Mouse (Mus musculus) neural tube, embryonic 15.5 days (tissue): Measurements from ENCODE around the gene Senp6. TPM values are rescaled to one million over a fixed set of nuclear protein-coding genes. Genes with fewer than 3 reads are reported as not detected.

Source experiments
- ATAC-seq: fragments of 200-750 bp; cut with Nextera tagmentation; 2 replicates; pipeline ENCODE4 v1.8.0; 2017; ENCODE audit warnings: mild to moderate bottlenecking, moderate TSS enrichment, moderate library complexity; ENCODE audit not compliant: low FRiP score
- H3K27ac ChIP-seq: fragments of 300-500 bp; sonication (generic); replicated peaks from 2 replicates; pipeline ENCODE4 v1.5.1; 2015; ENCODE audit warnings: mild to moderate bottlenecking, inconsistent platforms
- H3K27me3 ChIP-seq: fragments of 300-500 bp; sonication (generic); replicated peaks from 2 replicates; pipeline ENCODE4 v1.6.1; 2015; ENCODE audit warnings: inconsistent platforms
- H3K36me3 ChIP-seq: fragments of 300-500 bp; sonication (generic); 2 replicates; pipeline ENCODE4 v1.6.1; 2015; ENCODE audit warnings: inconsistent platforms
- H3K4me1 ChIP-seq: fragments of 300-500 bp; sonication (generic); 2 replicates; pipeline ENCODE4 v1.6.1; 2015; ENCODE audit warnings: inconsistent platforms
- H3K4me2 ChIP-seq: fragments of 300-500 bp; sonication (generic); 2 replicates; pipeline ENCODE4 v1.6.1; 2015; ENCODE audit warnings: inconsistent platforms, mild to moderate bottlenecking, moderate library complexity
- H3K4me3 ChIP-seq: fragments of 300-500 bp; sonication (generic); replicated peaks from 2 replicates; pipeline ENCODE4 v1.5.1; 2015; ENCODE audit warnings: mild to moderate bottlenecking, inconsistent platforms
- H3K9ac ChIP-seq: fragments of 300-500 bp; sonication (generic); replicated peaks from 2 replicates; pipeline ENCODE4 v1.6.1; 2015; ENCODE audit warnings: mild to moderate bottlenecking, inconsistent platforms
- H3K9me3 ChIP-seq: fragments of 300-500 bp; sonication (generic); replicated peaks from 2 replicates; pipeline ENCODE4 v1.6.1; 2016; ENCODE audit warnings: inconsistent platforms
- WGBS: fragments of 180-500 bp; shearing (Covaris S2); methylation state at CpG from one replicate; pipeline ENCODE4 v1.1.7; 2015; ENCODE audit warnings: mixed read lengths; 5-methylcytosine and 5-hydroxymethylcytosine counted together
- polyA plus RNA-seq: library from polyadenylated mRNA; unstranded; fragments of >200 nt; fragmentation: Nextera tagmentation; extraction: Ambion mirVana; gene quantifications from 2 replicates; pipeline ENCODE4 v1.2.1, GENCODE M21; 2015

Gene Senp6
- polyA plus RNA-seq, 1 experiment from 2014 or later = 46.6 TPM

DNA sequence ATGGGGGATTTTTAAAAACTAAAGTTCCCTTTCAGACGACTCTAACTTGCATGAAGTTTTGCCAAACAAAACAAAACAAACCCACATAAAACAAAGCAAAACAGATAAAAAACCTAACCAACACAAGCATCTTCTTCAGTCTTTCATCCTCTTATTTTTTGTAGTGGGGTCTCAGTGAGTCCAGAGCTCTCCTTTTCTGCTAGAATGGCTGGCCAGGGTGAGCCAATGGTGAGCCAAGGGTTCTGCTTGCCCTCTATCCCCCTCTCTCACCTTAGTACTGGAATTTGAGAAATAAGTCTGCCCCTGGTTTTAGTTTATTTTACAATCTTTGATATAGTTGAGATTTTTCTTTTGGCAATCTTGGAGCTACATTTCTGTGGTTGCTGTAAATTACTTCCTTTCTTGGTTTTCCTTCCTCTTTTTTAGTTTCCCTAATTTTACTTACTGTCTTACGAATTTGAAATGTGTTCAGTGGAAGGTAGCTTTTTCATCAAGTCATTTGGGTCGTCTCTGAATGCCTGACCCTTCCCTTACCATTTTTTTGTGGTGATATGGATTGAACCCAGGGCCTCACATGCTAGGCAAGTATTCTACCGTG lies 96.5 kb downstream of the Senp6 start:
- 87% methylated on average over 4 of the region's 4 CpGs for WGBS
- Histone ChIP-seq H3K4me1 (peaks cover 5% of the 10 kb centered on the region), H3K27me3 (no peaks in the 10 kb centered on the region), H3K9me3 (no peaks in the 10 kb centered on the region), H3K36me3 (no peaks in the 10 kb centered on the region), H3K27ac (no peak overlapping the region), H3K4me2 (no peak overlapping the region), H3K9ac (no peak overlapping the region), H3K4me3 (no peak overlapping the region)
- no peak for ATAC-seq

- H3K27ac ChIP-seq = peak overlapping the region; percentile 75; the same call in 1 of the 2 replicates
- peaks cover 5% of the 10 kb centered on the region for H3K4me1 ChIP-seq
- no peaks in the 10 kb centered on the region for H3K36me3 ChIP-seq
- H3K9ac ChIP-seq = peak overlapping the region; percentile 72
- 3% methylated on average over 13 of the region's 13 CpGs for WGBS
- ATAC-seq = peak; percentile 1; the same call in 1 of the 2 replicates
- H3K4me2 ChIP-seq = peak overlapping the region; percentile 90
- H3K9me3 ChIP-seq = no peaks in the 10 kb centered on the region
- H3K27me3 ChIP-seq = no peaks in the 10 kb centered on the region
- H3K4me3 ChIP-seq = peak overlapping the region; percentile 88
Observed at GRCm38 (mm10) chr9:80164191-80164590, 97.5 kb downstream of the Senp6 start.

DNA sequence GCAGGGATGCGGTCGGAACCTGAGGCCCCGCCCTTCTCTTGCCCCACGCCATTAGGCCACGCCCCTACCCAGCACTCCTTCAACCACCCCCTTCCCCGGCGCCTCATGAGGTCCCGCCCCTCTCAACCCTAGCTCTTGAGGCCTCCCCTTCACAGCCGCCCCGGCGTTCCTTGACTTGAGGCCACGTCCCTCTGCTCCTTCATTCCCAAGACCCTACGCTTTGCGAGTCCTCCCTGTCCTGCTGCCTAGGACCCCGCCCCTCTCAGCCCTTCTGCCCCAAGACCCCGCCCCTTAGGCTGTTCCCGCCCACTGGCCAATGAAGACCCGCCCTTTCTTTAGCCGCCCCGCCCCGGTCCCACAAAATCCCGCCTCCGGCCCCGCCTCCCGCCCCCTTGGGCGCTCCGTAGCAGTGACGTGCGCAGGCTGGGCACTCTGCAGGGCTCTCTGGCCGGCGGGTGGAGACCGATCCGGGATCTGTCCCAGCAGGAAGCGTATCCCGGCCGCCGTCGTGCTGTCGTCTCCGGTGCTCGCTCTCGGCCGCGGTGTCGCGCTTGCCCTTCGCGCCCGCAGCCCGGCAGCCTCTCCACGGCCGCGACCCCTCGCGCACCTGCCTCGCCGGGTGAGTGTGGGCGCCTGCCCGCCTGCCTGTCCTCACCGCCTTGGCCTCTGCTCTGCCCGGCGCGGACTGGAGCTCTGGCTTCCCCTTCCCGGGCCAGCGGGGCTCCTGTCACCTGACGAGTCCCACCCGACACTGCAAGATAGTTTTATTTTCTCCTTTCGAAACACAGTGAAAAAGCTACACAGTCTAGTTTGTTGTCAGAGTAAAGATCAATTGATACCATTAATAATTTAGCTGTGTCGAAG lies 98.1 kb downstream of the Senp6 start, which contains the start of gene Myo6:
TSS of gene Myo6 (plus strand) at position 421 of the 864 bp plus-strand sequence.
- peak within 1 kb of the TSS; percentile 88 for H3K4me3 ChIP-seq
- under 1% methylated on average over 64 of the region's 69 CpGs for WGBS
- no peaks in the 10 kb centered on the region for H3K27me3 ChIP-seq
- ATAC-seq = peak; percentile 97
- peak within 1 kb of the TSS; percentile 87 for H3K27ac ChIP-seq
- peaks cover 5% of the 10 kb centered on the region for H3K4me1 ChIP-seq
- H3K36me3 ChIP-seq = no peaks in the 10 kb centered on the region
- no peaks in the 10 kb centered on the region for H3K9me3 ChIP-seq
- peak within 1 kb of the TSS; percentile 90 for H3K4me2 ChIP-seq
- H3K9ac ChIP-seq = peak within 1 kb of the TSS; percentile 72

GRCm38 (mm10) chr9:80165690-80166089 lies 99.0 kb downstream of the Senp6 start:
- H3K27ac ChIP-seq = no peak overlapping the region; the same call in 1 of the 2 replicates
- WGBS = 35% methylated on average over 9 of the region's 9 CpGs
- H3K4me3 ChIP-seq = peak overlapping the region; percentile 88
- no peaks in the 10 kb centered on the region for H3K27me3 ChIP-seq
- H3K4me2 ChIP-seq = peak overlapping the region; percentile 90
- no peaks in the 10 kb centered on the region for H3K9me3 ChIP-seq
- no peaks in the 10 kb centered on the region for H3K36me3 ChIP-seq
- peaks cover 5% of the 10 kb centered on the region for H3K4me1 ChIP-seq
- ATAC-seq = no peak
- no peak overlapping the region for H3K9ac ChIP-seq

DNA sequence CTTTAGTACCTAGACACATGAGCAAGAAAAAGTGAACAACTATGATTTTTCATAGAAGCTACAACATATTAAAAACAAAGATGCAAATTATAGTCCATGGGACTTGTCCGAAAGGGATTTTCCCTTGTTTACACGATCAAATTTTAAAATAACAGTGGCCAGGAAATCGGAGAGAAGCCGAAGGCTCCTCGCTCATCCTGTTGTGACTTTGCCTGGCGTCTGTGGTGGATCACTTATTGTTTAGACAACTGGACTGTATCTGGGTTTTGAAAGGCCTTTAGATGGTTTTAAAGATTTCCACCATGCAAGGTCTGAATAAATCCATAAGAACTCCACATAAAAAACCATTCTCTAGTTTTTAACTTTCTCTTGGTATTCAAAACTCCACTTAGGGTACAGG lies 99.7 kb downstream of the Senp6 start:
- no peak for ATAC-seq
- Histone ChIP-seq H3K4me1 (peaks cover 5% of the 10 kb centered on the region), H3K4me2 (peak overlapping the region; percentile 90)

GRCm38 (mm10) chr9:80167089-80167488 lies 100.4 kb downstream of the Senp6 start:
- Histone ChIP-seq H3K36me3 (no peaks in the 10 kb centered on the region), H3K4me1 (peaks cover 5% of the 10 kb centered on the region), H3K27me3 (no peaks in the 10 kb centered on the region), H3K4me3 (no peak overlapping the region), H3K4me2 (peak overlapping the region; percentile 9; the same call in 1 of the 2 replicates), H3K9ac (no peak overlapping the region), H3K27ac (no peak overlapping the region), H3K9me3 (no peaks in the 10 kb centered on the region)
- 80% methylated on average over 4 of the region's 4 CpGs for WGBS
- no peak for ATAC-seq

More for the DNA sequence above, 99.7 kb downstream of the Senp6 start:
- no peaks in the 10 kb centered on the region for H3K9me3 ChIP-seq
- H3K27ac ChIP-seq = no peak overlapping the region
- no peaks in the 10 kb centered on the region for H3K36me3 ChIP-seq
- H3K9ac ChIP-seq = no peak overlapping the region
- 76% methylated on average over 6 of the region's 6 CpGs for WGBS
- peak overlapping the region; percentile 14; the same call in 1 of the 2 replicates for H3K4me3 ChIP-seq
- no peaks in the 10 kb centered on the region for H3K27me3 ChIP-seq

DNA sequence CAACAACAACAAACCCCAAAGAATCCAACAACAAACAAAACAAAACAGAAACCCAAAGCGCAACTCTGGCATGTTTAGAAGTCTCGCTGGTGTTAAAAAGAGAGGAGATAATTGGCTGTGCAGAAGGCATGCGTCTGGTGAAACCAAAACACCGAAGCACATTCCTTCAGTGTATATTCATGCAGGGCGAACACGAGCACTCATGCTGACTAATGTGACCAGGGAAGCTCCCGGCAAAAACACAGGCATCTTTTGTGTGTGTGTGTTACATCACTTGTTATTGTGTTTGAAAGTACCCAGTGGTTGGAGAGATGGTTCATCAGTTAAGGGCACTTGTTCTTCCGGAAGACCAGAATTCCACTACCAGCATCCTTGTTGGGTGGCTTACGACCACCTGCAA lies 102.8 kb downstream of the Senp6 start:
- H3K9me3 ChIP-seq = no peaks in the 10 kb centered on the region
- no peak overlapping the region for H3K9ac ChIP-seq
- 80% methylated on average over 9 of the region's 9 CpGs for WGBS
- no peak overlapping the region for H3K4me3 ChIP-seq
- no peak overlapping the region for H3K27ac ChIP-seq
- peaks cover 7% of the 10 kb centered on the region for H3K4me1 ChIP-seq
- no peaks in the 10 kb centered on the region for H3K27me3 ChIP-seq
- no peak for ATAC-seq
- H3K36me3 ChIP-seq = no peaks in the 10 kb centered on the region
- H3K4me2 ChIP-seq = no peak overlapping the region

DNA sequence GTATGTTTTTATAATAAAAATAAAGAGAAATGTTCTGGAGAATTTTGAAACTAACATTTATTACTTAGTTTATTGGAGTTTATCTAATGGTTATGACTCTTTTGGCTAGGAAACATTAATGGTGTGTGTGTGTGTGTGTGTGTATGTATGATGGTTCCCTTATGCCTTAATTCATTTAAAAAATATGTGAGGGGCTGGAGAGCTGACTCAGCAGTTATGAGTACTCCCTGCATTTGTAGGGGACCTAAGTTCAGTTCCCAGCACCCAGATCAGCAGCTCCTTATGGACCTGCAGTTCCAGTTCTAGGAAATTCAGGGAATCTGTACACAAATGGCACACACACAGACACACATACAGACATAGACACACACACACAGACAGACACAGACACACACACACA lies 104.5 kb downstream of the Senp6 start:
- ATAC-seq = no peak
- no peak overlapping the region for H3K4me3 ChIP-seq
- H3K4me1 ChIP-seq = peaks cover 7% of the 10 kb centered on the region
- no peak overlapping the region for H3K27ac ChIP-seq
- H3K27me3 ChIP-seq = no peaks in the 10 kb centered on the region
- H3K9ac ChIP-seq = no peak overlapping the region
- no peaks in the 10 kb centered on the region for H3K36me3 ChIP-seq
- H3K4me2 ChIP-seq = no peak overlapping the region
- no peaks in the 10 kb centered on the region for H3K9me3 ChIP-seq

GRCm38 (mm10) chr9:80172396-80173222 lies 105.9 kb downstream of the Senp6 start:
- Histone ChIP-seq H3K9me3 (no peaks in the 10 kb centered on the region), H3K27me3 (no peaks in the 10 kb centered on the region), H3K4me3 (no peak overlapping the region), H3K36me3 (no peaks in the 10 kb centered on the region), H3K27ac (no peak overlapping the region), H3K4me1 (peaks cover 7% of the 10 kb centered on the region), H3K9ac (no peak overlapping the region), H3K4me2 (no peak overlapping the region)
- ATAC-seq = no peak
- 47% methylated on average over 8 of the region's 8 CpGs for WGBS

DNA sequence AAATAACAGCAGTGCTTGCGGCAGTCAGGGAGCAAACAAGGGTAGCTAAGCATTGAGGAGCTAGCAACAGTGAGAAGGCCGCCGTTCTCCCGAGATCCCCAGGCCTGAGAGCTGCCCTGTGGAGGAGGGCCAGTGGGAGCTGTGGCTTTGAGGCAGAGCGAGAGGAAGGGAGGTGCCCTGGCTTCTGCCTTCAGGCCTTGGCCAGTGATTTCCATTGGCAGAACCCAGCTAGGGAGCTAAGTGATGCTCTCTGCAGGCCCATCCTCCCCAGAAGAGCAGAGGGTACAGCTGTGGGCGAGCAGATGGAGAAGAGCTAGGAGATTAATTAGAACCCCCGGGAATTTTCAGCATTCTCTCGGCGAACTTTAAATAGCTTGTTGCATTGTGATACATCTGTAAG lies 106.9 kb downstream of the Senp6 start:
- 27% methylated on average over 9 of the region's 9 CpGs for WGBS
- peaks cover 7% of the 10 kb centered on the region for H3K4me1 ChIP-seq
- 0 out of 2 replicates have a peak overlapping the region, but pooled peaks have one; percentile 33 for H3K27ac ChIP-seq
- H3K27me3 ChIP-seq = no peaks in the 10 kb centered on the region
- no peaks in the 10 kb centered on the region for H3K36me3 ChIP-seq
- H3K4me2 ChIP-seq = no peak overlapping the region
- H3K4me3 ChIP-seq = no peak overlapping the region
- H3K9ac ChIP-seq = no peak overlapping the region
- no peaks in the 10 kb centered on the region for H3K9me3 ChIP-seq
- no peak; the same call in 1 of the 2 replicates for ATAC-seq

DNA sequence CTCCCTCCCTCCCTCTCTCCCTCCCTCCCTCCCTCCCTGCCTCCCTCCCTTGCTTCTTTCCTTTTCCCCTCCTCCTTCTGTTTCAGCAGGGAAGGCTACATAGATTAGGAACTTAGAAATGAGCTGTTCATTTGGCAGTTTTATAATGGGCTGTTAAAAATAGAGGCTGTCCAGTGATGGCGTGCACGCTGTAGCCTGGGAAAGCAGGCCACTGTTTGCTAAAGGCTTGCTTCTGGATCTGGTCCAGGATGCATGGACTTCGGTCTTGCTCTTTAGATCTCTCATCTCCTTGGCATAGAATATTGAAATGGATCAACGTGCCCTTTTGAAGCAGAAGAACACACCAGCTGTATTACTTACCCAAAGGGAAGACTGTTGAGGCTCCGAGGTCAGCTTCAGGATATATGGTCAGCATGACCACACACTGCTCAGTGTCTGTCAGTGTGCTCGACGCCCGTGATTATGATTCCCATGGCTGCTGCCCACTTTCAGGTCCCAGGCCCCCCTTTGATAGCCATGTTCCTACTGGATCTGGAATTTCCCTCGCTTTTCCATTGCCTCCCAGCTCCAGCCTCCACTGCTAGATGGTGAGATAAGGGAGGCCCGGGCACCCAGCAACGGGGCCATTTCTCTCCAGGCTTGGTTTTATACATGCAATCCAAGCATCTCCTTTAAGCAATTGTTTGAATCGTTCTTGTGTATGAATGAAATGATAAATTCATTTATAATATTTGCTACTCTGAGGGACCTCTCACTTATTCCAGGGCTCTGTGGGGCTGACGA lies 110.2 kb downstream of the Senp6 start:
- Histone ChIP-seq H3K4me2 (no peak overlapping the region), H3K36me3 (no peaks in the 10 kb centered on the region), H3K4me1 (peaks cover 7% of the 10 kb centered on the region), H3K9ac (no peak overlapping the region), H3K27me3 (no peaks in the 10 kb centered on the region), H3K9me3 (no peaks in the 10 kb centered on the region), H3K27ac (no peak overlapping the region; the same call in 1 of the 2 replicates), H3K4me3 (no peak overlapping the region)
- ATAC-seq = no peak
- WGBS = 78% methylated on average over 13 of the region's 13 CpGs
